Mouse (Mus musculus) activated CD4-positive, CD25-positive, alpha-beta regulatory T cell, adult 4 months (primary cell): ENCODE data around the gene Ehd4. TPM values are rescaled to one million over a fixed set of nuclear protein-coding genes. Genes with fewer than 3 reads are reported as not detected.

Experiments
- ATAC-seq: one replicate; pipeline ENCODE4 v1.8.0; 2017
- polyA plus RNA-seq, 2 experiments: library from polyadenylated mRNA; unstranded; fragments of 100-300 nt; shearing (Covaris generic); gene quantifications; one replicate each; pipeline ENCODE4 v1.2.1; 2017

The Ehd4 gene
- polyA plus RNA-seq, result 1 to 10 TPM; 7.2 to 9.1 TPM

DNA sequence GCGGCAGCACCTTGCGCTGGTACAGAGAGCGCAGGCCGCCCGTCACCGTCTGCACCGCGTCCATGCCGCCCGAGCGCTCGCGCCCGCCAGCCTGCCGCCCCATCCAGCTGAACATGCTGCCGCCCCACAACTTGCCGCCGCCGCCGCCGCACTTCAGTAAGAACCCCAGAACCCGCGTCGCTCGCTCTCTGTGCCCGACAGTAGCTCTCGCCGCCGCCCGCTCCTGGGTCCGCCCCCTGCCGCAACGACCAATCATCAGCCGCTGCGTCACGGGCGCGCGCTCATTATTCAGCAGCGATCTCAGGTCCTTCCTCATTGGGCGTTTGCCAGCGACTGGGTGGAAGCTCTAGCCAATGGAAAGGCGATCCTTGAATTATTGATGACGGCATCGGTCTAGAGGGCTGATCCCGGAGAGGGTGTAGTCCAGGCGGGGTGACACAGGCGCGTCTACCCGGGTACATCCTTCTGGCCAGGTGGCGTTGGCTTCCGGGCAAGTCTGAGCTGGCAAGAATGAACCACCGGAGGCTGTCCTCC, at the start of gene Ehd4:
TSS of gene Ehd4 (minus strand) at position 246 of the 534 bp plus-strand sequence.
- ATAC-seq, result peak; percentile 95

DNA sequence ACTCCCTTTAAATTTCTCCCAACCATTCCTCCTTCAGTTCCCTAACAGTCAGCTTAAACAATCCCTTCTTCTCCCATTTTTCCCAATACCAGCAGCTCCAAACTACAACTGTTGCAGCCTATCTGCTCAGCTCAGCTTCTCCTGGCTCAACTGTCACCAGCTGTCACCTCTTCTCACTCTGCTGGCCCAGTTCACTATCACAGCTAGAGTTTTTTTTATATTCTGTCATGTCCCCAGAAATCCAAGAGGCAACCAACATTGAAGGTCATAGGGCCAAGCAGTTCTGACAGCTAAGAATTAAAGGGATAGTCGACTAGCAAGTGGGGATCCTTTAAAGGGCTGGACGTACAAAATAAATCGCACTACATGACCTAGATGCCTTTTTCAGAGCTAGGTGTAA, 49.3 kb upstream of the Ehd4 start:
- no peak for ATAC-seq

DNA sequence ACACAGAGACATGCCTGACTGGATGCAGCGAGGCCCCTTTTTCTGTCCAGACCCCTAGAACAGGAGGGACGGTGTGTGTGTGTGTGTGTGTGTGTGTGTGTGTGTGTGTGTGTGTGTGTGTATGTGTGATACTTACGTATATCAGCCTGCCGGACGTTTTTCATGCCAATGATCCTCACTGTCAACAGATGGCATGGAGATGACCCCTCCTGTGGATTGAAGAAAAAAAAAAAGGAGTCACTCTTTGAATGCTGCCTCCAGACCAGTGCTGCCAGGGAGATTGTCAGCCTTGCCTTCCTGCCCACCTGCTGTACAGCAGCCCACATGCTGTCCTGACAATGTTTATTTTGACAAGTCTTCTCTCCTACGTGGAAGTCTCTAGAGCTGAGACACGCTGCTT, 45.7 kb upstream of the Ehd4 start:
- ATAC-seq, result no peak

DNA sequence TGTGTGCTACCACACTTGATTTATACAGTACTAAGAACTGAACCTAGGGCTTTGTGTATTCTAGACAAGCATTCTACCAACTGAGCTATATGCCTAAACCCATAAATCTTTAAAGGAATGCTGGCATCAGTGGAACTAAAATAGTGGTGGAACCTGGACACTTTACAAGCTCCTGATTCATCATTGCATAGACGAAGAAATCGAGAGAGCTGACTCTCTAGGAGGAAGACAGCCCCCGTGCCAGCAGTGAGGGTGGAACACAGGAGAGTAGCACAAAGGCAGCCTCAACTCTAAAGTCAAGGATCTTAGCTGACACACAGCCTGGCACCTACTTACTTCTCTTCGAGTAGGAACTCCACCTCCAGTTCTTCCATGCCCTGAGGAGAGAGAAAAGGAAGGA, 33.8 kb upstream of the Ehd4 start:
- no peak for ATAC-seq

DNA sequence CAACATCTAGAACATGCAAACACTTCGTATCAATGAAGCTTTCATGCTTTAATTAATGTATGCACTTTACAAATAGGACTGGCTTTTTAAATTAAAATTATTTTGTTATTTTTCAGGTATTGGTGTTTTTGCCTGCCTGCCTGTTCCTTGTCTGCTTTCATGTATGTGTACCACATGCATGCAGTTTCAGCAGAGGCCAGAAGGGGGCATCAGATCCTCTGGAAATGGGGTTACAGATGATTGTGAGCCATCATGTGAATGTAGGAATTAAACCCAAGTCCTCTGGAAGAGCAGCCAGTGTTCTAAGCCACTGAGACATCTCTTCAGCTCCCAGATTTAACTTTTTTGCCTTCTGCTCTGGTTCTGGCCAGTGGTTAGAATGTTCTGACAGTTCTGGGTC, 33.2 kb upstream of the Ehd4 start:
- no peak for ATAC-seq

DNA sequence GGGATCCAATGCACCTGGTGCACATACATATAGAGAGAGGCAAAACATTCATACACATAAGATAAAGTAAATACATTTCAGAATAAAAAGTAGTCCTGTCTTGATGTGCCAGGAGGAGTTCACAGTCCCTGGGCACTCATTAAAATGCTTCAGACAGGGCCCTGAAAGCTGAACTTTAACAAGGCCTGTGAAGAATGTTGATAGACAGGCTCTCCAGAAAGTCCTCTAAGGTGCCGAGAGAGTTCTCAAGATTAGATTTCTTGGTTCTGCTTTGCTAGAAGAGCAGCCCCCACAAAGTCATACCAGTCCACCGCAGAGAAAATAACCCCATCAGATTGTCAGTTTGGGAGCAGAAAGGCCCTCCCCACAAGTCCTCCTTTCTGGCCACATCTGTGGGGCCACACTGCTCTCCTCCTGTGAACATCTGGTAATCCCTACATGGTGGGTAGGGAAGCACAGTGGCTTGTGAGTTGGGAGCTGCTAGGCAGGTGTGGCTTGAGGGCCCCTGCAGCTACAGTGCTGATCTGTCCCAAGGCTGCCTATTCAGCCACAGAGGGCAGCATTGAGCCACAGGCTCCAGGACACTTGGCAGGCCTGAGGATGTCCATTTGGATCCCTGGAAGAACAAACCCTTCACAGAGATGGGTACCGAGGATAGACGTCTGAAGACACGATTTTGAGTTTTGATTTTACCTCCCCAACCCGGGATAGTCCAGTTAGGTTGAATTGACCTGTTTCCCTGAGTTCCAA, 31.3 kb upstream of the Ehd4 start:
- no peak for ATAC-seq

DNA sequence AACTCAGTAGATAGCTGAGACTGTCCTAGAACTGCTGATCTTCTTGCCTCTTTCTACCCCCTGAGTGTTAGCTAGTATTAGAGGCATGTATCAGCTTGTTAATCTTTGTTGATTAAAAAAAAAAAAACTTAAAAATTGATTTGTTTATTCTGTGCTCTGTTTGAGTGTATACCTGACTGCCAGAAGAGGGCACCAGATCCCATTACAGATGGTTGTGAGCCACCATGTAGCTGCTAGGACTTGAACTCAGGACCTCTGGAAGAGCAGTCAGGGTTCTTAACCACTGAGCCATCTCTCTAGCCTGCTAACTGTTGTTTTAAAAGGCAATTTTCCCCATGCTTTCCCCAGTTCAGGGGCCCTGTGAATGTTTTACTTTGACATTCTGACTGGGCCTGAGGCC, 24.5 kb upstream of the Ehd4 start:
- no peak for ATAC-seq

DNA sequence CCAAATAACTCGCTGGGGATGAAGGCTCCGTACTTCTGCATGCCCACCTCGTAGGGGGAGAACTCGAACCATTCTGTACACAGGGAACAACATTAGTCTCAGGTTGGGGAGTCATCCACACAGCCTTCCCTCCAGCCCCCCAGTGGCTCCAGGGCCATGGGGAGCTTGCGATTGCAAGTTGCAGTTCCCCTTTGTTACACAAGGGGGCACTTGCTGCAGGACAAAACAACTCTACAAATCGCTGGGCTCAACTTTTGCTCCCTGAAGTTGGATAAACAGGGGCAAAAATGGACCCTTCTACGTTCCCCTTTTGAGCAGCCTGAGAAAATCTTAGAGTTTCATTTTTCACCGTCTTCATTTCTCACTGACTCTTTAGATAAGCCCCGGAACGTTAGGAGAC, 19.3 kb upstream of the Ehd4 start:
- ATAC-seq, result no peak

DNA sequence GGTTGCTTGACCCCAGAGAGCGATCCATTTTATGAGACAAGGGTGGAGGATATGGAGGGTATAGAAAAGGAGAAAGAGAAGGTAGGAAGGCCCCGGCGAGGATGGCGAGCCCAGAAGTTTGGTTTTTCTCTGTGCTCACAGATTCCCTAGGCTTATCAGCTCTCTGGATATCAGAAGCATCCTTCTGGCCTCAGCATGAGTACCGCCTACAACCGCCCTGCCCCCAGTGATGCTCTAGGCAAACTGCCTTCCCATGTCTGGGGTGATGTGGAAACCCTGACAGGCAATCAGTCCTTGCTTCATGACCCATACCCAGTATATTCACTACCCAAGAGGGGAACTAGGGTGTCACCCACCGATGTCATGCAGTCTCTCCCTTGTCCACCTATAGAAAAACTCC, 17.0 kb upstream of the Ehd4 start:
- no peak for ATAC-seq

DNA sequence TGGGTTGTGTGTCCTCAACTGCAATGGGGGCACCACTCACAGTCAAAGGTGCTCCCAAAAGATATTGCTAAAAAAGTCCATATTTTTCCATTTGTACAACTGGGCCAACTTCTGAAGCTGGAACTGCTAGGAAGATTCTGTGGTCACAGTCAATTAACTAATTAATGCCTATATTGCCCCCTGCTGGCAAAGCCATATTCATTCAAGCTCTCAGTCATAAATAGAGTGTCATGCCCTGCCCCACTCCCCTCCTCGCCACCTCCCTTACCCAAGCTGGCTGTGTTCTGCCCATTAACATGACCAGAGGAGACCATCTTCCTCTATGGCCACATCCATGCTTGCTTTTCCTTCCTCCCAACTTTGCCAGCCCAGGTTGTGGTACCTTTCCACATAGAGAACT, 16.3 kb upstream of the Ehd4 start:
- ATAC-seq, result no peak

DNA sequence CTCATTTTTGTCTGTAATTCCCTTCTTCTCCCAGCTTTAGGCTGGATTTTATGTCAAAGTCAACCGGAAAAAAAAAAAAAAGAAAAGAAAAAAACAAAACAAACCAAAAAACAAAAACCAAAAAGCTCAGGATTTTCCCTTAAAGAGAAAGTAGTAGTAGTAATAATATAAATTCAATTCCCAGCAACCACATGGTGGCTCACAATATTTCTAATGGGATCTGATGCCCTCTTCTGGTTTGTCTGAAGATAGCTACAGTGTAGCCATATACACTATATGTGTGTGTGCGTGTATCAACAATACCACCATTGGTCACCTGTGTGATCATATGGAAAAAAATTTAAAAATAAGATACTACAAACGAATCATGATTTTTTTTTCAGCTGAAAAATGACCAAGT, 15.0 kb upstream of the Ehd4 start:
- no peak for ATAC-seq

DNA sequence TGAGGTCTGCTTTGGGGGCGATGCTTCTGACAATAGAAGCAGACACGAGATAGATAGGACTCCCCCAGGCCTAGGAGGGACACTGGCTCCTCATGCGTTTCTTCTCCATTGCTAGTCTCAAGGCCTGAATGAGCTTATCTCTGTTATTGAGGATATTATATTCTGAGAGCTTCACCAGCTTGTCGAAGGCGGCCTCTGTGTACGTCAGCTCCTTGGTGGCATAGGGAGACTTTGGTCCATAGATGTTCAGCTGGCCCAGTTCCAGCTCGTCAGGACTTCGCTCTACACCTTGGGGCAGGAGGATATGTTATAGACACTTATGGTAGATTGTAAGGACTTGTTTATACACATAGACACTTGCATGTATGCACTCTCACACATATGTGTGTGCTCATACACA, 13.4 kb upstream of the Ehd4 start:
- ATAC-seq, result no peak

DNA sequence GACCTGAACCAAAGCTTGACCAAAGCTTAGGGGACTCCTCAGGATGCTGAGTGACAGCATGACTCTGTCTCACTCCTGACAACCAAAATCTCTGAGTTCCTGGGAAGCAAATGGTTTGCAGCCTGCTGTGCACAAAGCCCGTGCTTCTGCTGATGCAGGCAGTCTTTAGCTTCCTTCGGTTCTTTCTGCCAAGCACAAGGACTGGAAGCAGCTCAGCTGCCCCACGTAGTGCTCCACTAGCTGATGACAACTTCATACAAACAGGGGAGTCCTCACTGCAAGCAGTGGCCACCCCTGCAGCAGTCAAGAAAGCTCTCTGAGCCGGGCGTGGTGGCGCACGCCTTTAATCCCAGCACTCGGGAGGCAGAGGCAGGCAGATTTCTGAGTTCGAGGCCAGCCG, 11.1 kb upstream of the Ehd4 start:
- ATAC-seq, result no peak

DNA sequence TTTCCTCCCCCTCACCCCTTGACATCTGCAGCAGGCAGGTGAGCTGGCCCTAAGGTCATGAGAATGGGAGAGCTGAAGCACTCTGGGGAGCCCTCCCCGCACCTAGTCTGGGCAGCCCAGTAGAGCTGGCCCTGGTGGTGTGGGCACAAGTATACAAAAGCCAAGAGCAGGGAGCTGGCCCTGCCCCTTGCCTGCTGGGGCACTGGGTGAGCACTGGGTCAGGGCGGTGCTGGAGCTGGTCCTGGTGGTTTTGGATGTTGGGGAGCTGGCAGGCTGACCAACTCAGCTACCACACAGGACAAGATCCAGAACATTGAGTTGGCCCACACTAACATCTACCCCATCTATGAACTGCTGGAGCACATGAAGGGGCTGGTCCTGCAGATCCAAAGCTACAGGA, 5.0 kb upstream of the Ehd4 start:
- no peak for ATAC-seq

DNA sequence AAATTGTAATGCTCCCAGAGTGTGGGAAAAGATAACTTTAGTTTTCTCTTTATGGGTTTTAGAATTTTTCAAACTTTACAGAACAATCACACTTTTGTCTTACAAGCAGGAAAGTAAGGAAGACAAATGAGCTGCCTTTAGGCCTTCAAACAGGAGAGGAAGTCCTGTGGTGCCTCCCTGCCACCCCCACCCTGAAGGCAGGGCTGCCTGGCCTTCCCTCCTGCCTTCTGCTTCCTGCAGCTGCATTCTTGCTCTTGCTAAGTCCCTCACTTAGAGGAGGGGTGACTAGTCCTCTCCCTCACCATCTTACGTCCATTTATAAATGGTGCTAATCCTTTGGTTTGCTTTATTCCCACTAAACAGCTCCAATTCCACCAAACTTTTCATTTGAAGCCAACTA, 4.4 kb upstream of the Ehd4 start:
- ATAC-seq, result no peak

DNA sequence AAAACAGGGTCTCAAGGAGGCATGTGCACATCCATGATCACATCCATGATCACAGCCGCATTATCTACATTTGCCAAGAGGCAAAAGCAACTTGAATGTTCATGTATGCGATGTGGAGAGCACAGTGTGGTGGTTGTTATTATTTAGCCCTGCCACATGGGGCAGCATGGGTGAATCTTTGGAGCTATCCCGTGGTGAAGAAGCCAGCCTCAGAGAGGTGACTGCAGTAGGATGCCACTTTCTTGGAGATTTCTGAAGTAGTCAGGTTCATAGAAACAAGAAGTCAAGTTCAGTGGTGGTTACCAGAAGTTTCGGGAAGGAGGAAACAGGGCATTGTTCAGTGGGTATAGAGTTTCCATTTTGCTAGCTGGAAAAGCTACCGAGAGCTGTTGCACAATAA, 3.6 kb upstream of the Ehd4 start:
- no peak for ATAC-seq

DNA sequence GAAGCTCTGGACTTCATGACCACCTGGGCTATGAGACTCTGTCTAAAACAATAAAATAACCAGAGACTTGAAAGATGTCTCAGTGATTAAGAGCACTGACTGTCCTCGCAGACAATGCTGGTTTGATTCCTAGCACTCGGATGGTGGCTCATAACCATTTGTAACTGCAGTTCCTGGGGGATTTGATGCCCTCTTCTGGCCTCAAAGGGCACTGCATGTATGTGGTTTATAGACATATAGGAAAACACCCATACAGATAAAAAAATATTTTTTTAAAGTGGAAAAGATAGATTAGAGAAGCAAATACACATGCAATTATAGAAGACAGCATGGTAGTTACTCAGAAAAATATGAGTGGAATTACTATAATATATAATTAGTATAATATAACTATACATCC, 3.2 kb upstream of the Ehd4 start:
- ATAC-seq, result no peak

DNA sequence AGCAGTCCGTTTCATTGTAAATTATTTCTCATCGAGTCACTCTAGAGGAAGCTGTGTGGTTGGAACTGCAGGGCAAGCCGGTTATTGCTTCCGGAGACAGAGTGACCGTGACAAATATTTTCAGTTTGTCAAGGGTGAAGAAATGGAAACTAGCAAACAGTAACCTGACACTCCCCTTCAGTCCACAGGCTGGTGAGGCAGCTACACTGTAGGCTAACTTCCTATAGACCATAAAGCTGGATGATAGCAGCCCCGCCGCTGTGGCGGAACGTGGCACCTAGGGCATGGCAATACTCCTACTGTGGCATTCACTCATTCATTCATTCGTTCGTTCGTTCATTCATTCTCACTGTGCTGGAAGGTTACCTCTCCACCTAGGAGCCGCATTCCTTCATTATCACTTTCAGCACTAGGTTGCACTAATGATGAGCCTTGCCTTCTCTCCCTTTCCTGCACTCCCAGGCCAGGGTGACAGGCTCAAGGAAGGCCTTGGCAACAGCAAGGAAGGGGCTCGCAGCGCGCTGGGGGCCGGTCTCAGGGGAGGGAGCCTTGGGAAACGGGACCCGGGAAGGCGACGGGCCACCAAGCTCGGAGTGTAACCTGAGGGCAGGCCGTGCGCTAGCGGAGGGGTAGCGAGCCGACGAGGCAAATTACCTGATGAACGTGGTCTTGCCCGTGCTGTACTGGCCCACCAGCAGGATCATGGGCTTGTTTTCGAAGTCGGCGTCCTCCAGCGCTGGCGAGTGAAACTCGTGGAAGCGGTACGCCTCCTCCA, 633 bp downstream of the Ehd4 start:
- peak; percentile 5 for ATAC-seq

DNA sequence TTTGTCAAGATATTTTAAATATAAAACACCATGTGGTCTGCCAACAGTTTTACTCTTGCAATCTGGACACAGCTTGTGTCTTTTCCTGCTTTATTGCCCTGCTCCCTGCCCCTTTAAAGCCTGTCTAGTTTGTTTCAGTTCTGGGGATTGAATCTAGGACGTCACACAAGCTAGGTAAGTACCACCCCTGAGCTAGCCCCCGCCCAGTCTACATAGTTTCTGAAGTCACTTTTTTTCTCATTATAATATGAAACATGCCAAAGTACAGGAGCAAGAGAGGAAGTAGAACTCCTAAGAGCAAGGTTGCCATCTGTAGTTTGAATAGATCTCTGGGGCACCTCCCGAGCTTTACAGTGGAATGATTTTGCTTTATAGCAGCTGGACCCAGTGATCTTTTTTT, 3.8 kb downstream of the Ehd4 start:
- ATAC-seq, result no peak

DNA sequence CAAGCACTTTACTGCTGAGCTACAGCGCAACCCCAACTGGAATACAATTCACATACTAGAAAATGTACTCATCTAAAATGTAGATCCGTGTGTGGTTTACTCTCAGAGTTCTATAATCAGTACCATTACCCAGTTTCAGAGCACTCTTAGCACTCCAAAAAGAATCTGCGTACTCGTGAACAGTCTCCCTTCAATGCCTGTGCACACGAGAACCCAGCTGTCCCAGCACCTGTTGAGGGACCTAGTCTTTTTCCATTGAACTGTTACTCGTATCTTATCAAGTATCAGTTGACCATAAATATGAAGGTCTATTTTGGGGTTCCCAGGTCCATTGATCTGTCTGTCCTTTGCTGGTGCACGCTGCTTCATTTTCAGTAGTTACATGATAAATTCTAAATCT, 4.8 kb downstream of the Ehd4 start:
- ATAC-seq, result no peak

DNA sequence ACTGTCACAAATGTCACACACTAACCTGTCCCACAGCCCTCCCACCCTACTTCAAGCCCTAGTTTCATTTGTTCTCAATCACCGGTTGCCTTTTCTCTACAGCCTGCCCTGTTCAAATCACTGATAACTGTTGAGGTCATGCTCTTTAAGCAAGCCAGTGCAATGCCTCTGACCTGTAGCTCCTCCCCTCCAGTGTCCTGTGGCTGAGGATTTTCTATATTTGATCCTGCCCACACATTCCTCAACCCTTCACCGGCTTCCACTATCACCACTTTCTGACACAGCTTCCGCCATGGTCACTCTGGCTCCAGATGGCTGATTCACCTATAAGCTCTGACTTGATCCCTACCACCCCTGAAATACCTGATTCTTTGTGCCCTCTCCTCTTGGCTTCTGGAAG, 6.4 kb downstream of the Ehd4 start:
- ATAC-seq, result no peak

DNA sequence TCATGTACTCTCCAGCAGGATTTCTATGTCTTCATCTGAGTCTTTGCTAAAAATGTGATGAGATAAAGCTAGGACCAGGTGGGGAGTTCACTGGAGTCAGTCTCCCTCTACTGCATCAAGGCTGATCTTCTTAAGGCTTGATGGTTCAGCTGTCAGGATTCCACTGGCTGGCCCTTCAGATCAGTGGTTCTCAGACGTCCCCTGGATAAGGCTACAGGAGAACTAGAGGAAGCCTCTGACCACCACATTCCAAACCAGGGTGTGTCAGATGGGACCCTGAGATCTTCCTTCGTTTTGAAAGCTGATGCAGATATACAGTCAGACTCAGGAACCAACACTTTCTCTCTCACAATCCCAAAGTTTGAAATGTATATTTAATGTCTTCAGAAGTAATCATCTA, 7.0 kb downstream of the Ehd4 start:
- no peak for ATAC-seq

DNA sequence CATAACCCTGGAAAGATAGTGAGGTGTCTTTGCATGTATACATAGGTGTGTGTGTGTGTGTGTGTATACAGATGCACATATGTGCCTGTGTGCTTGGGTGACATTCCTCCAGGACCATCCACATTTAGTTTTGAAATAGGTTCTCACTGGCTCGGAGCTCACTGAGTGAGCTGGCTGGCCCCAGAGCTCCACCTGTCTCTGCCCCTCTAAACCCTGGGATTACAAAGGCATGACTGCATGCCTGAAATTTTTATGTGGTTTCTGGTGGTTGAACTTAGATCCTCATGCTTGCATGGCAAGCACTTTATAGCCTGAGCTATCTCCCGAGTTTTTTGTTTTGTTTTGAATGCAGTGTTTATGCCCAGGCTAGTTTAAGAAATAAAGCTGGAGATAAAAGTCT, 7.9 kb downstream of the Ehd4 start:
- ATAC-seq, result no peak

DNA sequence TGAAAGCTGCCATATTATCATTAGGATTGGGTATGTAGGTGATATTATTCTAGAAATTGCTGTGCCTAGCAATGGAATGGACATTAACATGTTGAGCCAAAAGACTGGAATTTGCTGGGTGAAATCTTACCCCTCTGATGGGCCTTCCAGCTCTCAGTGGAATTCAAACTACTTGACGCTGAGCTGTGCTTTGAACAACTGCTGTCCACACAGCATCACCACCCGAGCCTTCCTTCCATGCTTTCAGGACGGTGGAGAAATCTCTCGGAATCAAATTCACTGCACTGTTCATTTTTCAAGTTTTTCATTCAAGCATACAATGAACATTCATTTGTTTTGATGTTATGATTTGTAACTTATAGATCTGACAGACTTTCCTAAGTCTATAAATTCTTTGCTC, 10.0 kb downstream of the Ehd4 start:
- no peak for ATAC-seq
